Mouse (Mus musculus) inflammation-experienced regulatory T-cells, adult 6 months (primary cell): ENCODE data around the gene Scgb2b20. TPM values are rescaled to one million over a fixed set of nuclear protein-coding genes. Genes with fewer than 3 reads are reported as not detected.
"Not testable (repeated sequence)": the region's sequence is repeated elsewhere in the genome, so short reads cannot be mapped to it uniquely, and the experiment has no call there.

Experiments
- ATAC-seq: one replicate; pipeline ENCODE4 v1.8.0; 2017
- polyA plus RNA-seq, 3 experiments: library from polyadenylated mRNA; unstranded; fragments of 100-300 nt; shearing (Covaris generic); gene quantifications; one replicate each; pipeline ENCODE4 v1.2.1; 2017

Scgb2b20 gene
- not detected for polyA plus RNA-seq

- not testable (repeated sequence) for ATAC-seq
Observed at GRCm38 (mm10) chr7:33366222-33366621, at the start of gene Scgb2b20. Gene Scgb2b20 (minus strand): TSS chr7:33366322.

GRCm38 (mm10) chr7:33409681-33410080 is 43.6 kb upstream of the Scgb2b20 start:
- ATAC-seq, result not testable (repeated sequence)

GRCm38 (mm10) chr7:33401650-33402049 is 35.5 kb upstream of the Scgb2b20 start:
- no peak for ATAC-seq

GRCm38 (mm10) chr7:33399749-33400148 is 33.6 kb upstream of the Scgb2b20 start:
- not testable (repeated sequence) for ATAC-seq

GRCm38 (mm10) chr7:33372934-33373333 is 6.8 kb upstream of the Scgb2b20 start, which contains the start of gene Scgb1b20:
Gene Scgb1b20 (plus strand): TSS chr7:33373234.
- ATAC-seq, result not testable (repeated sequence)

Other genes starting within 250 kb of the Scgb2b20 start
- gene Scgb2b18, start 192.5 kb downstream of the Scgb2b20 start, polyA plus RNA-seq, result not detected
- not detected for gene Scgb1b18, start 180.8 kb downstream of the Scgb2b20 start, polyA plus RNA-seq
- not detected for gene Scgb2b19, start 86.0 kb downstream of the Scgb2b20 start, polyA plus RNA-seq
- gene Scgb1b19, start 79.0 kb downstream of the Scgb2b20 start, polyA plus RNA-seq, result not detected
- gene Scgb1b20, start 6.9 kb upstream of the Scgb2b20 start, polyA plus RNA-seq, result not detected
- gene Scgb2b21, start 154.1 kb upstream of the Scgb2b20 start, polyA plus RNA-seq, result not detected